Mouse (Mus musculus) c-Kit-positive CD71-positive TER-119-negative erythroid progenitor cells, embryonic 14.5 days (primary cell): ENCODE data around the gene Fam160a1.

ENCODE experiments used
- DNase-seq: peaks from one replicate; pipeline ENCODE4 v3.0.0-alpha.2; 2013; ENCODE audit warnings: low read depth

Gene Fam160a1

DNA sequence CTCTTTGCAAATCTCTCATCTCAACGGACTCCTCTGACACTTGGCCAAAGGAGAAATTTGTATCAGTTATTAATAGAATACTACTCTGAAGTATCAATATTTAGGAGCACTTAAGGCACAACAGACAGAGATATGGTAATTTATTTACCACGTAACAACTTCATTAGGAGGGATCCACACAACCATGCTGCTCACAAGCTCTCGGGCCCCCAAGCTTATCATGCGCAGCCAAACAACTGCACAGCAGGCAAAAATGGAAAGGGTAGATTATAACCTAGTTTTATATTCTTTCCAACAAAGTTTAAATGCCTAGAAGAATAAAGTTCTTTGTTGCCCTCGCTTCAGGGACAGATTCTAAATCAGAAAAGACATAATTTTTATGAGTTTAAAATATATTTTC lies 137.1 kb downstream of the Fam160a1 start:
- no peak for DNase-seq

DNA sequence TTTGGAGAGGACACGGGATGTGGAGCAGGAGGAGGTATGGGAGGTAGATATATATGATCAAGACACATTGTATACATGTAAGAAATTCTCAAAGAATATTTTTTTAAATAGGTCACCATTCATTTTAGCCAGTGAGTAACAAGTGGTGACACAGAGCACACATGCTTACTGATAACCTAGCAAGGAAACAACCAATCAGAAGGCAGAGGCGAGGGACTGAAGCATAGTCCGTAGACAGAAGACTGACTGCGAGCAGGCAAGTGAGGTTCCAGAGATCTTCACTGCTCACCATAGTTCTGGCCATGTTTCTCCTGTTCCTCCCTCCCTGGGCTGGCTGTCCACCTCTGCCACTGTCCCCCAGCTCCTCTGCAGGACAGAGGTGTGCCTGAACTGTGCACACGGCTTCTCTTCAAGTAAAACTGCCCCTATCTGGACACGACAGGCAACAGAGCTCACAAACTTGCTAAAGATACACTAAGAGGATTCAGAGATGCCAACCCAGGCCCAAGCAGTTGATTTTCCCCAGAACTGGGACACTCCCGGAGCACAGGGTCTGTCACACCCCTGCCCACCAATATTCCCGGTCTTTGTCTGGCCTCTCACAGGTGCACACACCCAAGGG lies 137.7 kb downstream of the Fam160a1 start:
- DNase-seq: peak; percentile 13

DNA sequence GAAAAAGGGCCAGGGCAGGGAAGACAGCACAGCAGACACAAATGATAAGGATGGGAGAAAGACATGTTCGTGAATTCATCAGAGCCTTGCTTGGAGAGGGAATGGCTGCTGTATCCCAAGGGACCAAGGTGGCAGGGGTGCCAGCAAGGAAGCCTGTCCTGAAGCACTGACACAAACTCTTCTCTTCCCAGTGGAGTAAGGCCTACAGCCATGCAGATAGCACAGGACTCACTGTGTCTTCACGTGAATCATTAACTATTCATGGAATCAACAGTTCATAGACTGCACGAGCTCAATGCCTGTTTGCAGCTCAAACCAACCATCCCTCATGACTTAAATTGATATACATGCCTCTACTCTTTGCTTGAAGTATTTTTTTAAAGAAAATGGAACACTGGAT lies 139.1 kb downstream of the Fam160a1 start:
- DNase-seq: no peak

DNA sequence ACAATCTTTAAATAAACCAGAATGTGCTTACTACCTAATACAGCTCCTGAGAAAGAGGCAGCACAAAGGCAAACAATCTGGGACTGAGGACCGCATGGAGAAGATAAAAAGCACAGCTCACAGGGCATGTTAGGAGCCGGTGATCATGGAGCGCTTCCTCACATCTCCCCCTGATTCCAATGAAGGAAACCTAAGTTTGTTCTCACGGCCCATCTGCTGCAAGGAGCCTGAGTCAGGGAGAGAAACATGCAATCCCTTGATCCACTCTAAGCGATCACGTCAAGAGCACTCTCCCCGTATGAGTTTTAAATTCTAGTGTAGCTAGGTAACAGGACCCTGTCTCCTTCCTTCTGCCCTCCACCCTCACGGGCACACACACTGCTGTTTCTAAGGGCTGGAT lies 140.0 kb downstream of the Fam160a1 start:
- no peak for DNase-seq

DNA sequence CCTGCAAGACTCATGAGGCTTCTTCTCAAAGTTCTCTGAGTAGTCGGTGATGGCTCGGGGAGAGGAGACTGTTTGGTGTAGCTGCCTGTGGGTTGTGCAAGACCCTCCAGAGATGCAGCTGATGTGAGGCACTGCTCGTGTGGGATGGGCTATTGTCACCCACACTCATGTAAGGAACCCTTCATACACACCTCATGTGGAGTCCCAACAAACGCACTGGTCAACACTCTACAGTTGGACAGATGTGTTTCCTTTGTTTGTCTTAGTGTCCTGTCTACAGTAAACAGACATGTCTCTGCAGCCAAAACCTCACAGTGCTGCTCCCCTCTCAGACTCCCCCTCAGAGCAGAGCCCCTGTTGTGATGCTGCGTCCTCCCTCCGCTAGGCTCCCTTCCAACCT lies 147.2 kb downstream of the Fam160a1 start:
- DNase-seq: no peak

DNA sequence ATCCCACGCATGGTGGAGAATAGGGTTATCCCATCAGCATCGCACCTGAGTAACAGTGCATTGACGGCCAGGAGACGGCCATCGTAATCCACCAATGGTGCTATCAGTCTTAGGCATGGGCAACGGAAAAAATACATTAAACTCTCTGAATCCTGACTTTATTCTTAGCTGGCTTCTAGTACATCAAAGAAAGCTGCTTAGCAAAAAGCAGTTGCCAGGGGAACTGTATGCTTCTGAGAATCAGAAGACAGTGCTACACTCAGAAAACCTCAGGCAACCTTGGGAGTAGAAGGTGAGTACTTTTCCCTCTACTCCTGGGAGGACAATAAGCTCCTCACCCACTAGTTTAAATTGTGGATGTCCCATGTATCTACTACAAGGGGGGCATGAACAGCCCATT lies 149.4 kb downstream of the Fam160a1 start:
- DNase-seq: no peak

DNA sequence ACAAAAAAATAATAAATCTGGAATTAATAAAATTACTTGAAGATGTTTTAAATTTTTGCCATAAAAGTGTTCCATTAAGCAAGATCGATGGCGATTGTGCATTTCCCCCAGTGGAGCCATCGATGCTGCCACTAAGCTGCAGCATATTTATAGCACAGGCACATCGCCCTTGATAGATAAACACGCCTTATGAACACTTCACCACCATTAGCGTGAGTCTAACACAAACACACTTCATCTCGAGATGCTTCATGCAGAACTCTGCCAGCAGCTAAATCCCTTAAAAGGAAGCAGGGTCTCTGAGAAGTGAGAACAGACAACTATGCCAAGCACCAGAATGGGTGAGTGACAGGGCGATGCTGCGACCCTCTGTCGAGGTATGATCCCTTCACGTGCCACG lies 150.4 kb downstream of the Fam160a1 start:
- DNase-seq: no peak

DNA sequence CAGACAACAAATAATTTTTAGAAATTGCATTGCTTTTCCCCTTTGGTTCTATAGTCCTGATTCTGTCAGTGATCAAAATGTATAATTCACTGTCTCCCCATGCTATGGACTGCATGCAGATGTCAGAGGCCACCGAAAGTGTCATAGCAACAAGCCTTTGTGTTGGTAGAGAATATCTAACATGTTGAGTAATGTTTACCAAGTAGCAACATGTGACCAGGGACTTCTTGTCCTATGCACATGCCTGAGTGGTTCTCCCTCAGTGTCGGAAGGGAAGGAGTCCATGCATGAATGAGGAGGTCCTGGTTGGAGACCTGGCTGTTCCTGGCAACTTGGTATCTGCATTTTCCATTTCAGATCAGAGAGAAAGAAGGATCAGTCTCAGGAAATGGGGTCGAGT lies 150.9 kb downstream of the Fam160a1 start:
- no peak for DNase-seq

DNA sequence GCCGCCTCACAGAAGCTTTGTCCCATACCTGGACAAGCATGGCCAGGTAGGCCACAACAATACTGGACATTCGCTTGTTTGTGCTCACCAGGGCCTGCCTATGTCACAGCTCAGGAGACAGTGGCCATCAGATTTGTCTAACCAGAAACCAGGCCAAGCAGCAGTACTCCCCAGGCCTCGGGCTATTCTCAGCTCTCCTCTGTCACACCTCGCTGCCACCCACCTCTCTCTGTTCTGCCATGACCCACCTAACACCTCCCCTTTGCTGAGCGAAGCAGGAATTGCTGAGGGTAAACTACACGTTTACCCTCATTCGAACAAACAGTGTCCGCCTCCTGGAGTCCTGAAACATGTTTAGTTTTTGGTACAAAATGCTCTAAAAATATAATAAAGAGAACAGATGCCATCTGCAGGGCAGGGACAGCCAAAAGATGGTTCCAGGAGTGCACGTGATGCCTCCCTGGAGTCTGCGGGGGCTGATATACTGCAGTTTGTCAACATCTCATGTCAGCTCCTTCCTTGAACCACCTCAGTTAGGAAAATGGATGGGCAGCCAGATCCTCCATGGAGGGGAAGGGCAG lies 152.4 kb downstream of the Fam160a1 start:
- no peak for DNase-seq

DNA sequence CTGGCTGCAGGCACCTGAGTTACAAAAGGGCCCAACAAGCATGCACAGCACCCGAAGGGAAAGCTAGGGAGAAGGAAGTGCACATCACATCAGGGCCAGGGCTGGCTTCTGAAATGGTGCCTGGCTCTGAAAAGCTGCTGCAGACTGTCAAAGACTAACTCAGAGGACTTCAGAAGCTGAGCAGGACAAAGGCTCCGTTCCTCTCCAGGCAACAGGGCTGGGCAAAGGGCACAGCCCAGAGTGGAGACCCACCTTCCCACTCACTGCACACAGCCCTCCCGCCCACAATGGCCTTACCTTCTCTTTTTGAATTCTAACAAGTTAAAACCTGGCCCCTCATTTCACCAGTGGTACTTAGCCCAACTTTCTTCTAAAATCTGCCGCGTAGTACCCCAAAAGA lies 153.3 kb downstream of the Fam160a1 start:
- DNase-seq: no peak

DNA sequence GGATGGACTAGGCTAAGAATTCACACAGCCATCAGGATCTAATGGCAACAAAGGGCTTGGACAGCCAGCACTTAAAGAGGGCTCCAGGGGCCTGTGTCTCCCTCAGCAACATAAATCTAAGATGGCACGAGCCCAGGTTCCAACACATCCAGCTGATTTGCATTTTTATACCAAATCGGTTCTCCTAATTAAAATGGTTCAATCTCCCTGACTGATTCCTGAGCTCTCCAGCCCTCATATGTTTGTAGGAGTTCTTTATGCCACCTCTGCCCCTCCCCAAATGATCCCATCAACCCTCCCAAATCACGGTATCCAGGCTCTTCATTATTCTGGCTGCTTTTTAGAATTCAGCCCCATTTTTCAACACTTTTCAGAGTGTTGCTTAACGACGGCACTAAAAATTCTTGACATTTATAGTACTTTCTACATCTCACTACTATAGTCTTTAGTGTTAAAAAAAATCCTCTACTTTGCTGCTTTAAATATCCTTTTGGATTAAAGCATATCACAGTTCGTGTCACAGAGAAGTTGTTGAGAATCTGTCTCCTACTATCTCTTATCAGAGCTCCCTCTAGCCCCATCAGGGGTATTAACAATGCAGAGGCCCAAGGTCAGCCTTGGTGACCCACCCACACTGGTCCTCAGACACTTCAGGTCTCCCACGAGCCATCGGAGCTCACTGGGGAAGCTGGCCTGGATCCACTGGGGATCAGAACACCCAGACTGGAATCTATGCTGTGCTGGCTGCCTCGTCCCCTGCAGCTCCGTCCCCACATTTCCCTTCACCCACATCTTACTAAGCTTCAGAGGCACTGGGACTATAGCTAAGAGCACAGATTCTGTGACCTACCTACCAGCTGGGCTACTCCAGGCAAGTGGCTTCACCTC lies 154.9 kb downstream of the Fam160a1 start:
- no peak for DNase-seq

DNA sequence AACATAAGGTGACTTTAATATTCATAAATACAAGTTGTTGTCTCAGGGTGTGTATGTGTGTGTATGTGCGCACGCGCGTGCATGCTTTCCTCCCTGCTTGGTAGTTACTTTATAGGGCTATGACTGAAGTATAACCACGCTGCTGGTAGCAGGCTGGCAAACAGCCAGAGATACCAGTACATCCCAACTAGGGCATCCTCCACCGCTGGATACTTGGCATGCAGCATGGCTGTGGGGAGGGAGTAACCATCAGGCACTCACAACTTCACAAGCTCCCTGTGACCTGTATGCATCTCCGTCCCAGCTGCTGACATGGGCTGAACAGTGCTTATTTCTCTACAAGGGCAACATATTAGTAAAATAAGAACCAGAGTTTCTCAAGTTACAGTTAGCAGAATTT lies 157.4 kb downstream of the Fam160a1 start:
- no peak for DNase-seq

DNA sequence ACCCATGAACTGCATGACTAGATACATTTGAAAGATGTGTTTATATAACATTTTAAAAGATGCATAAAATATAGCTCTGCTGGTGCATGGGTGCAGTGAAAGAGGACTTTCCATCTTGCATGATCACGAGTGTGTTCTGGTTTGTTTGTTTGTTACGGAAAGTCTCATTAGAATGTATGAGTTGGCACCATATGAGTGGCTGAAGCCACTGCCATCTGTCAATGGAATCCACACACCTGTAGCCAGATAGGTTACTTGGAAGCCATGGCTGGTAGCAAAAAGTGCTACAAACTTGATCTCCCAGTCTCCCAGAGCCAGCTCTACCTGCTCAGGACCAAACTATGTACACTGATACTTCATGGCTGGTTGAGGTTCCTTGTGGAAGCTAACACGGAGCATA lies 161.6 kb downstream of the Fam160a1 start:
- no peak for DNase-seq

DNA sequence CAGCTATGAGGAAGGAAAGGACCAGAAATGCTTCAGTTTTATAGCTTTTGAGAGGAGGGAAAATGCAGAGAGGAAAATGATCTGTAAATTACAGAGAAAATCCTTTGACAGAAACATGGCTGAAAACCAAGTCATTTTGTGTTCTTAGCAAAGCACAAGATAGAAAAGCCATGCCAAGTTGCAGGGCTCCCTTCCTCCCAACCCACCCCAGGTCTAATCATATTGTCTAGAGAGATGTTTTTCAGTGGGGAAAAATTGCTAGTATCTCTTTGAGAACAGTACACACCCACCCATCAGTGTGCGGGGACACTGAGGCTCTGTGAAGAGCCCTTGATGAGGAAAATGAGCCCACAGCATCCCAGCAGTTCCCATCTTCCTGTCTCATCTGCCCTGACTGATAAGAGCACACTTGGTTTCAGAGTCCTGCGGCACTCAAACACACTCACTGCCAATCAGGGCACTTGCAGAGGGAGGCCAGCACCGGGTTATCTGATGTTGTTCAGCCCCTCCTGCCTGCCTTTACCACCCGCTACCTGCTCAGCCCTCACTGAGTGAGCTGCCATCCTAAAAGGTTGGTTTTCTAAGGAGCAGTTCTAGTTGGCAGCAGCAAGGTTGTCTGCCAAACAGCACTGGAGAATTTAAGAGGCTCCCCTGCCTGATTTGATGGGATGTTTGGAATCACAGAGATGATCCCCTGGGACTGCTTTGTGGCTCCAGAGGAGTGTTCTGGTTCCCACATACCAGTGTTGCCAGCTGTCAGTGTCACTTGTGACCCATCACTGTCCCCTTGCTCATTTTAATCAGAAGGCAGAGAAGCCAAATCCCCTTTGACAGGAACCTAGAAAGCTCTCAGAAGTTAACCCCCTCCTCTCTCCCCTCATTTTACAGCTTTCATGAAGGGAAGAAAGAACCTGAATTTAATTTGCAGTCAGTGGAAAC lies 164.1 kb downstream of the Fam160a1 start:
- DNase-seq: peak; percentile 9

DNA sequence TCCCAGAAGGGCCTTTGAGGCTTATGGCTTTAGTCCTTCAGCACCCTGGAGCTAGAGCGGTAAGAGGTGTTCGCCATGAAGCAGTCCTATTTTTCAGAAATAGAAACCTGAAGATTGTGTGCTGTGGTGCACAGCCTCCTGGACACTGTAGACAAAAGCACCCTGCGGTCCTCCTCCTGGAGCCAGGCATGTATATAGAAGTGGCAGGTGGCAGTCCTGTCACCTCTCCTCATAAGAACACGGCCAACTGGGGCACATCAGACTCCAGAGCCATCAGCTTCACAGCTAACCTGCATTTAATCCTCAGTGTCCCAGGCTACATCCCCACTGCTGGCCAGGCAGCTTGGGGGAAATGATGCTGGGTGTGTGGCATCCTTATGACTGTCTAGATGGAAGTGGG lies 167.9 kb downstream of the Fam160a1 start:
- no peak for DNase-seq

DNA sequence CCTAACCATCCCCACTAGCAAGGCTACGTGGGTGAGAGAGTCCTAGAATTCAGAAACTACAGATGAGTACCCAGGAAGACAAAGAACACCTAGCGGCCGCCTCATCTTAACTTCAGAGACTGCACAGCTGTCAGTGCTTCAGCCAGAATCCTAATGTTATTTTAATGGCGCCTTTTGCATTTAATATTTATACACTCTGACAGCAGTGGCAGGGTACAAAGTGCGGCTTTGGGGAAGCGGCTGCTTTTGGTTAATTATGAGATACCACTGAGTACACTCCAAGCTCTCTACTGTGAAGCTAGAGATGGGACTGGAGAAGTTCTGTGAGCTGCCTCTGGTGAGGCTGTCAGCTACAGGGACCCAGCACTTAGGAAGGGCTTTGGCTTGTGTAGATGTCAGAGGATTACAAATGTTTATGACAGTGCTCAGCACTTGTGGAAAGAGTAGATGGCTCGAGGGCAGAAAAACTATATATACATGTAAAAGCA lies 171.5 kb downstream of the Fam160a1 start:
- no peak for DNase-seq

DNA sequence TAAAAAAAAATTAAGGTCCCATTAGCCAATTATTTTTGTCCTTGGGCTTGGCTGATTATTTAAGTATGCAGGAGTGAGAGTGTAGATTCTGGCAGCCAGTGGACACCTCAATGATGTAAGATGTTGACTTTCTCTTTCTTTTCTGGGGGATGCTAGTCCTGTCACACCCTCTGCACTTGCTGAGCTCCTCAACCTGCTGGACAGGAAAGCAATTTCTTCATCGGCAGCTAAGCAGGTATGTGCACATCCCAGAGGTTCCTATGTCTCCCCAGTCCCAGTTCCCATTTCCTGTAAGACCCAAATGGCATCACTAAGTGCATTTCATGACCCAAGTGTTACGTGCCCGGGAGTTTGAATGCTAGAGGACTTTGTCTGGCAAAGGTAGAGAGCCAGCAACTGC lies 172.3 kb downstream of the Fam160a1 start:
- no peak for DNase-seq

DNA sequence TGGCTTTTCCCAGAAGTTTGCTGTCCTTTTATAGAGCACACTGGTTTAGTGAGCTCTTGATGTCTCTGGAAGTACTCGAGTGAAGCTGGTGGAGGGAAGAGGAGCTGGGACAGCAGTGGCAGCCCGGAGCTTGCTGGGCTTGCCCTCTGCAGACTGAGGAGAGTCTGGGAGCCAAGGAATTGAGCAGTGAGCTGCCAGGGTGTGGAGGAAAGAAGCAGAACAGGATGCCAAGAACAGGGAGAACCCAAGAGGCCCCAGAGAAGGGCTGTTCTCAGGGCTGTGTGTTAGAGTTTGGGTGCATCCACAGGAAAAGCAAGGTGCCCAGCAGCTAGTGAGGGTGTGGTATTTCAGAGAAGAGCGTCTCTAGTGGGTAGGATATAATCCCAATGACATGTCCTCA lies 175.3 kb downstream of the Fam160a1 start:
- no peak for DNase-seq

DNA sequence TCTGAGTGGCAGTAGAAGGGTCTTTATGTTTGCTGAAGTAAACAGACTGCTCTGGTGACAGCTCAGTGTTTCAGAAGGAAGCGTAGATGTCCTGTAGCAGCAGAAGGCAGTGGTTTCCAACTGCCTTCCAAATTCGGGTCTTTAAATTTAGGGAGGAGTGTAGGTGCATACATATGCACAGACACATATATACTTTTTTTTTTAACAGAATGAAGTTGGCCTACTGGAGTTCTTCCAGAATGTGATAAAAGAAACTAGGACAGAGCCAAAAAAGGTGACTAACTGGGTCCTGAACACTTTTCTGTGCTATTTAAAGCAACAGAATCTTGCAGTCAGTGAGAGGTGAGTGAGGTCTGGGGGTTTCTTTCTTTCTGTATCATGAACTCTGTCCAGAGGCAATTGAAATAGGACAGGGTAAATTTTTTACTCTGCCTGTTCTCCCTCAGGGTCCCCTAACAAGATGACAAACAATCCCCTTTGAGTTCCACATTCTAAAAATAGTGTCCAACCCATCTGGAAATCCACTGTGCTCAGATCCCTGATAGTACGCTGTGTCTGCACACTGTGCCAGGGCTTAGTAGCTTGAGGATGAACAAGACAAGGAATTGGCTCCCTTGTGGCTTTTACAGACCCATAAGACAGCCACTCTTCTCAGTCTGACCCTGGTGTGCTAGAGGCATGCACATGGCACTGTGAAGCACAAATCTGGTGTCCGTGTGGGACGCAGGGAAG lies 180.2 kb downstream of the Fam160a1 start:
- DNase-seq: no peak

DNA sequence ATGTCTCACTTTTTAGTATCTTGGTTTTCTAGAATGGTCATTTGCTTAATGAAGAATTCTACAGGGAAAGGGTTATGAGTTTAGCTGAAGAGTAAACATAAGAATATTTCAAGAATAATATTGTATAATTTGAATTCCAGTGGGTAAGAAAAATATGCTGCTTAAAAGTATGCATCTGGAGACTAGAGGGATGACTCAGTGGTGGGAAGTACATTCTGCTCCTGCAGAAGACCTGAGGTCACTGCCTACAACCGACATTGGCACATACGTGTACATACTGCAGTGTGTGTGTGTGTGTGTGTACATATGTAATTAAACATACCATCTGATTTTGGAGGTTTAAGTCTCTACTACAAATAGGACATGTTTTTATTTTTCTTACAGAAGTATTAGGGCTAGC lies 181.5 kb downstream of the Fam160a1 start:
- DNase-seq: no peak

DNA sequence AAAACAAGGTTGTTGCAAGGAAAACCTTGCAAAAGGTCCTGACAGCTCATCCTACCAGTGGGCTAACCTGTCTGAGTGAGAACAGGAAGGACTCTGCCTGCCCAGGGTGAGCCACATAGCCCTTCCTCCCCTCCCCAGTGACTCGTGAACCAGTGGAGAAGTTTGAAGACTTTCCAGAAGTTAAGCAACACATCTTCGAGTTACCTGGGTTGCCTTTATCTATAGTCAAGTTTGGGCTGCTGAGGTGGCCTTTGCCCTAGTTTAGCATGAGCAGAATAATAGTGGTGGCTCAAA lies 182.0 kb downstream of the Fam160a1 start:
- no peak for DNase-seq
